Mouse (Mus musculus) cerebellum, adult 2 months (tissue): ENCODE results near the gene E2f6. TPM values are rescaled to one million over a fixed set of nuclear protein-coding genes. Genes with fewer than 3 reads are reported as not detected.

ENCODE experiments used
- DNase-seq, 2 experiments: peaks; one replicate each; pipeline ENCODE4 v3.0.0; 2021
- H3K27ac ChIP-seq: fragments of 200-500 bp; 2 replicates; pipeline ENCODE4 v1.5.1; 2012; ENCODE audit warnings: low read length, control low read depth, inconsistent platforms; ENCODE audit not compliant: insufficient read depth
- H3K27me3 ChIP-seq: fragments of 200-500 bp; 2 replicates; pipeline ENCODE4 v1.6.1; 2012; ENCODE audit warnings: inconsistent platforms, mild to moderate bottlenecking, low read length, moderate library complexity; ENCODE audit not compliant: control insufficient read depth, insufficient read depth
- H3K4me1 ChIP-seq: fragments of 200-500 bp; 2 replicates; pipeline ENCODE4 v1.6.1; 2011; ENCODE audit warnings: low read length; ENCODE audit not compliant: control insufficient read depth, insufficient read depth
- H3K4me3 ChIP-seq: fragments of 200-500 bp; replicated peaks from 2 replicates; pipeline ENCODE3; 2011; ENCODE audit warnings: mild to moderate bottlenecking, low read depth, low read length, control low read depth; ENCODE audit not compliant: insufficient read depth
- CTCF ChIP-seq: fragments of 200-500 bp; IDR thresholded peaks from 2 replicates; pipeline ENCODE4 v1.5.1; 2011; ENCODE audit warnings: low read depth, mild to moderate bottlenecking, control low read depth, low read length, moderate library complexity, borderline replicate concordance; ENCODE audit not compliant: insufficient read depth
- POLR2A ChIP-seq: fragments of 200-500 bp; IDR thresholded peaks from 2 replicates; pipeline ENCODE4 v1.6.1; 2011; ENCODE audit warnings: low read length, control low read depth, borderline replicate concordance; ENCODE audit not compliant: insufficient read depth
- WGBS: fragments of 180-500 bp; shearing (Covaris S2); methylation state at CpG from one replicate; pipeline ENCODE4 v1.1.7; 2018; 5-methylcytosine and 5-hydroxymethylcytosine counted together
- polyA plus RNA-seq: library from polyadenylated mRNA; depleted of rRNA; stranded (reverse); fragments of >200 nt; gene quantifications from 2 replicates; pipeline ENCODE4 v1.2.3, GENCODE M21; 2012; rRNA removed

Gene E2f6
- 54.6 and 62.2 TPM in 2 replicates for polyA plus RNA-seq

DNA sequence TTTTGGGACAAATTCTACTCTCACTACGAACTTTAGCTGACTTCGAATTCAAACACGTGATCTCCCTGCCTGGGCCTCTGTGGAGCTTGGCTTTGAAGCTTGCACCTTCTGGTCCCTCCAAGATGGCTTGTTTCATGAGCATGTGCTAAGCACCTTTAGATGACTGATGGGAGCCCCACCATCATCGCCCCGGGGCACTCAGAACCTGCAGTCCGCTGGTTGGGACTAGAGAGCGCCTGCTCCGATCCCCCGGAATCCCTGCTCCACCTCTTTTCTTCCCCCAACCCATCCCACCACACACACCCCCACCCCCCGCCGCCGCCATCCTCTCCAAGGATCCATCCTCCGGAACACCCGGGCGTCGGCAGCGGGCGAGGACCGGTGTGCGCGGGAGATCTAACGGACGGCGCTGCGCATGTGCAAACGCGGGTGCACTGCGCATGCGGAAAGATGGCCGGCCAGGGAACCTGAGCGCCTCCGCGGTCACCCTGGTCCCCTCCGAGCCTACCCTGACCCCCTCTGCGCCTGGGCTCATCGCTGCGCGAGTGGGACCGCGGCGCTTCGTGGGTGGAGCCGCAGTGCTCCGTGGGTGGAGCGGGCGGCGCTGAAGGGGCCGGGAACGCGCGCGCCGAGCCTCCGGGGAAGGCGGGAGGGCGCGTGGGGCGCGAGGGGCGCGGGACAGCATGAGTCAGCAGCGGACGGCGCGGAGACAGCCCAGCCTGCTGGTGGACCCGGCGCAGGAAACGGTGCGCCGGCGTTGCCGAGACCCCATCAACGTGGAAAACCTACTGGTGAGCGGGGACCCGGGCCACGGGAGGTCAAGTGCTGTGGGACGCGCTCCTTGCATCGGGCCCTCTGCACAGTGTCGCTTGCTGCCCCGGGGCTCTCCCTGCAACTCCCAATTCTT lies at the start of gene E2f6:
E2f6 (plus strand) TSS at position 439 of the 907 bp plus-strand sequence.
- H3K27me3 ChIP-seq, result no peaks in the 10 kb centered on the region
- peaks cover 13% of the 10 kb centered on the region for H3K4me1 ChIP-seq
- 4% methylated on average over 81 of the region's 81 CpGs for WGBS
- H3K4me3 ChIP-seq, result peak within 1 kb of the TSS; percentile 78
- peak; percentile 88 for TF ChIP-seq POLR2A
- no peak for TF ChIP-seq CTCF
- DNase-seq, result peak; percentile 87 to 93
- peak within 1 kb of the TSS; percentile 89 for H3K27ac ChIP-seq

DNA sequence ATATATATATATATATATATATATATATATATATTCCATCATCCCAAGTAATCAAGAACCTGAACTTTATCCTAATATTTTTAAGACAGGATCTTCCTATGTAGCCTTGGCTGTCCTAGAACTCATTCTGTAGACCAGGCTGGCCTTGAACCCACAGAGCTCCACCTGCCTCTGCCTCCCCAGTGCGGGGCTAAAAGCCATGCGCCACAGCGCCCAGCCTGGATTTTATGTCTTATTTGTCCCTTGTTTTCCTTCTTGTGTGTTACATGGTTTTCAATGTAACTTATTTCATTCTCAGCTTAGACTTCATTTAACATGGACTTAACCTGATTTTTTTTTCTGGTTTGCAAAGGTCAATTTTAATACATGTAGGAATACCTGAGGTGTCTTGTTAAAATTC lies 49.3 kb upstream of the E2f6 start:
- Histone ChIP-seq H3K27ac (no peak overlapping the region), H3K4me1 (no peaks in the 10 kb centered on the region), H3K4me3 (no peak overlapping the region), H3K27me3 (no peaks in the 10 kb centered on the region)
- no peak for DNase-seq
- 97% methylated on average over 3 of the region's 3 CpGs for WGBS
- TF ChIP-seq POLR2A, result no peak
- TF ChIP-seq CTCF, result no peak

DNA sequence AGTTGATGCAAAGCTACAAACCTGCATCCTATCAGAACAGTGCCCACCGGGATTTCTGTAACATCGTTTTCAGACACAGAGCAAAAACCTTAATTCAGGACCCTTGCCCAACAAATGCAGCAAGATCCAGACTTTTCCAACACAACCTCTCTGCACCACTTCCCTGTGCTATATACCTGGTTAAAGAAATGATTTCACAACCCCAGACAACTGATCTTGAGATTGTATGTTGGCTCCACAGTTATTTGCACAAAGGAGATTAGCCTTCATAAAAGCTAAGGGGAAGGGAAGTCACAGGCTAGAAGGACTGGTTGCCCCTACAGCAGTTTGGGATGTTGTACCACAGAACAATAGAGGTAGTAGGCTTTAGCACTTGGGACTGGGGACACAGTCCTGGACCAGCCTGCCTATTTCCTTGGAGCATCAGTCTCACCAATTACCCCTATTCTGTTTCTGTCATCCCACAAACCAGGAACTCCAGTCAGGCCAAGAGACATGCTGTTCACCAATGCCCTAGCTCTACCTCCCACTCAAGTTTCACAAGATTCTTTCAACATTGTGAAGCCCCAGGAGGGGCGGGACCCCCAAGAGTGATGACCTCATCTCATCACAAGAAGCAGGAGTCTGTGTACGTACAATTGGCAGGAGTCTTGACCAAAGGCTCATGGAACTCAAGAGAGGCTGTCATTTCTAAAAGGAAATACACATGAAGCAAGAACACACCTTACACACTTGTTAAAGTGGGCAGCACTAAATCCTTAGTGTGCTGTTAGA lies 46.9 kb upstream of the E2f6 start:
- TF ChIP-seq POLR2A (no peak), CTCF (no peak)
- Histone ChIP-seq H3K27me3 (no peaks in the 10 kb centered on the region), H3K4me3 (no peak overlapping the region), H3K27ac (no peak overlapping the region), H3K4me1 (no peaks in the 10 kb centered on the region)
- DNase-seq, result no peak
- WGBS, result 88% methylated on average over 4 of the region's 4 CpGs

DNA sequence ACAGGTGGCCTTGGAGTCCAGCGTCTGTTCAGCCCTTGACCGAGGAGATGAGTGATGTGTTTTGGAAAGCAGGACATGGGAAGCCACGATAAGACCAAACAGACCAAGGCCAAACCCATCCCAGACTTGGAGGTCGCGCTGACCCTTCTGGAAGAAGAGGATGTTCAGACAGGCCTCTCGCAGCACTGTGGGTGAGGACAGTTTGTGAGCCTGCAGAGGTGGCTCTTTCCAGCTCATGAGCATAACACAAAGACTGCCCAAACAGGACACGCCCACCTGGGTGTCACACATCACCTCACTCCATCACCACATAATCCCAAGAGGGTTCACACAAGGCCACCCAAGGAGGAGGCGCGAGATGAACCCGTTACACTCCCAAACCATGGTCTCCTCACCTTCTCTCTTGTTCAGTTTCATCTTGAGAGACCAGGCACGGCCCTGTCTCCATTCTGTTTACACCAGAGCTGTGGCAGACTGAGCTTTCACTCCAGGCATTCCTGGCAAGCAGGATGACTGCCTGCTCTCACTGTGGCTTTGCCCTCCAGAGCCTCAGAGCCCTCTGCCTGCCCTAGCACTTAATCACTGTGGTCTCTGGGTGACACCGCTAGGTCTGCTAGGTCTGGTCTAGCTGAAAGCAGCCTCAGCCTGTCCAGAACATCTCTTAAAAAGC lies 45.9 kb upstream of the E2f6 start:
- 79% methylated on average over 12 of the region's 12 CpGs for WGBS
- Histone ChIP-seq H3K27ac (no peak overlapping the region), H3K27me3 (no peaks in the 10 kb centered on the region), H3K4me3 (no peak overlapping the region), H3K4me1 (no peaks in the 10 kb centered on the region)
- DNase-seq, result no peak
- no peak for TF ChIP-seq CTCF
- TF ChIP-seq POLR2A, result no peak

- 58% methylated on average over 3 of the region's 3 CpGs for WGBS
- no peak overlapping the region for H3K27ac ChIP-seq
- no peak for DNase-seq
- H3K4me1 ChIP-seq, result no peaks in the 10 kb centered on the region
- no peak overlapping the region for H3K4me3 ChIP-seq
- no peaks in the 10 kb centered on the region for H3K27me3 ChIP-seq
- TF ChIP-seq CTCF (no peak), POLR2A (no peak)
Observed at GRCm38 (mm10) chr12:16768251-16768650, 42.5 kb upstream of the E2f6 start.

DNA sequence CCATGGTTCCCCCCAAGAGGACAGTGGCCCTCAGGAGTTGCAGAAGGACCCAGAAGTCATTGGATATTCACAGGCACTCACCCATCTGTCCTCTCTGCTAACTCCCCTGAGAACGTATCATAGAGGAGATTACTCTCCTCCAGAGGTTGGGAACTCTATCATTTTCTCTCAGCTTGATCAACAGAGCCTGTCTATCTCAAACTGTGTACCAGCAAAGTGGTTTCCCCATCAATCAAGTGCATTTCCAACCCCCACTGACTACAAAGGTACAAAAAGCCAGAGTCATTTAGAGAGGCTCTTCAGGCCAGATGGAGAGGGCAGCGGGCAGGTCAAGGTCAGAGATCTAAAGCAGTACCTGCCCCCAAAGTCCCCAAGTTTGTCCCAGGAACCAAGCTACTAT lies 42.1 kb upstream of the E2f6 start:
- Histone ChIP-seq H3K27me3 (no peaks in the 10 kb centered on the region), H3K4me1 (no peaks in the 10 kb centered on the region), H3K4me3 (no peak overlapping the region), H3K27ac (no peak overlapping the region)
- TF ChIP-seq POLR2A, result no peak
- TF ChIP-seq CTCF, result no peak
- WGBS, result 92% methylated on average over 2 of the region's 2 CpGs
- DNase-seq, result no peak

DNA sequence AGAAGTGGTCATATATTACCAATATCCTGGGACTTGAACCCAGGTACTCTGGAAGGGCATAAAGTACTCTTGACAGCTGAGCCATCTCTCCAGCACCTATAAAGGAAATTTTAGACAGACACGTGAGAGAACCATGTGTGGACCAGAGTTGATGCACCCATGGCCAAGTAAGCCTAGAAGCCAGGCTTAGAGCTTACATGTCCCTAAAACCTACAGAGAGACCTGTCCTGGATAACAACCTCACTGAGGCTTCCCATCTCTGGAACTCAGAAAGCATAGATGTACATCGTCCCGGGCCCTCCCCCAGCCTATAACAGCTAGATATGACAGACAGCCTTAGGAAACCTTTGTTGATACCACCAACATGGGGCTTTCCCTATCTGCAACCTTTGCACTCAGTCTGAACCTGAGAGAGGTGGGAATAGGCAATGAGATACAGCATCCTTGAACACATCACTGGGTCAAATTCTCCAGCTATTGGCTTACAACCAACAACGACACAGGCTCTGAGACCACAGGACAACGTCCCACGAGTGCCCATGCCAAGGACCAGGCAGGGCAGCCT lies 41.1 kb upstream of the E2f6 start:
- no peak for DNase-seq
- Histone ChIP-seq H3K27ac (no peak overlapping the region), H3K27me3 (no peaks in the 10 kb centered on the region), H3K4me3 (no peak overlapping the region), H3K4me1 (no peaks in the 10 kb centered on the region)
- 82% methylated on average over 6 of the region's 6 CpGs for WGBS
- TF ChIP-seq CTCF, result no peak
- no peak for TF ChIP-seq POLR2A
